Mouse (Mus musculus) naive thymus-derived CD4-positive, alpha-beta T cell, adult 5 months (primary cell): ENCODE results near the gene Iqcg. TPM values are rescaled to one million over a fixed set of nuclear protein-coding genes. Genes with fewer than 3 reads are reported as not detected.

Experiments used
- polyA plus RNA-seq: library from polyadenylated mRNA; unstranded; fragments of 100-300 nt; shearing (Covaris generic); gene quantifications from one replicate; pipeline ENCODE4 v1.2.1, GENCODE M21; 2017

The Iqcg gene
- not detected for polyA plus RNA-seq

GRCm38 (mm10) chr16:33056095-33056785 is at the start of gene Iqcg, which contains the start of gene Rpl35a:
Gene Iqcg (minus strand): TSS chr16:33056218.
Gene Rpl35a (plus strand): TSS chr16:33056453.

DNA sequence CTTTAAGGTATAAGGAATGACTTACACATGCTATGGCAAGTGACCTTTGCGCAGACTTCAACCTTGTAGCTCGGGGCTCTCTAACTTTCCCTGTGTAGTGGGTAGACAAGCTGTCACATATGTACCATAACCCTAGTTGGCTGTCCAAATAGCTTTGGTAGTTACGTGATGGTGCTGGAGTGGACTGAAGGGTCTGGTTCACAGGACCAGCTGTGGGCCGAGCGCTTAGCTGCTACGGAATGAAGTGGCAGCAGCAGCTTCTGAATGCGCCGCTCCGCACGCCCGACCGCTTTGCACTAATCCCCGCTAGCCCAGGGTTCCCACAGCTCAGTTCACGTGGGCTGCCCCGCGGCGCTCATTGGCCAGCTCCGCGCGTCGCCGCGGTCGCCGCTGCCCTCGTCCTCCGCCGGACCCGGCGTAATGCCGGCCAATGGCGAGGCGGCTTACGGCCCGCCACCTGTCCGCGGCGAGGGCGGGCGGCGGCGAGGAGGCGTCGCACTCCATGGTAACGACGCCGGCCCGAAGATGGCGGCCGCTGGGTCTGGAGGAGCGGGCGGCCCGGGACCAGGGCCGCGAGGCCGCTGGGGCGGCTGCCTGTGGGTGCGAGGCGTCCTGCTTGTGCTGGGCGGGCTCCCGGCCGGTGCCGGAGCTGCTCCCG is 6.1 kb upstream of the Iqcg start, which contains the start of gene Lmln:
Gene Lmln (plus strand): TSS at position 498 of the 658 bp plus-strand sequence.

Other genes with a start within 250 kb of the Iqcg start
- gene Smbd1, start 245.7 kb downstream of the Iqcg start, polyA plus RNA-seq, result not detected
- 75.8 TPM for gene Fyttd1, start 178.7 kb downstream of the Iqcg start, polyA plus RNA-seq
- gene Rubcn, start 178.5 kb downstream of the Iqcg start, polyA plus RNA-seq, result 11.3 TPM
- gene Lrch3, start 142.1 kb downstream of the Iqcg start, polyA plus RNA-seq, result 68.3 TPM
- gene Rpl35a, start 235 bp upstream of the Iqcg start, polyA plus RNA-seq, result 930 TPM
- 0.26 TPM for gene Lmln, start 6.3 kb upstream of the Iqcg start, polyA plus RNA-seq
- gene Osbpl11, start 128.9 kb upstream of the Iqcg start, polyA plus RNA-seq, result 39.1 TPM
- 99.5 TPM for gene Snx4, start 195.2 kb upstream of the Iqcg start, polyA plus RNA-seq